Mouse (Mus musculus): ENCODE data around the gene Hemk1.

The Hemk1 gene

DNA sequence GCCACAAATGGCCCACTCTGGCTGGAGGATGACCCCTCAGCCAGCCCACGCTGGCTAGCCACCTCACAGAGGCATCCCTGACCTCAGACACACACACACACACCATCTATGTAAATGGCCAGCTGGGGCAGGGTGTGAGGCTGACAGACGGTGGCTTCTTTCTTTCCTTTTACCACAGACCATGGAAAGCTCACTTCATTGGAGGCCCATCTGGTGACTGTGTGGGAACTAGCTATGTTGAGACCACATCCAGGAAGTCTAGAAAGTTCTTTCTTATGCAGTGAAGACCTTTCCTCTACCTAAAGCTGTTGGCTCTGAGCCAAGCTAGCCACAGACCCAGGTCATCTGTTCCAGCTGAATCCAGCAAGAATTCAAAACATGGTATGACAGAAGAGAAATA lies 4.5 kb downstream of the Hemk1 start:
- TF ChIP-seq GATA4 (IDR thresholded peaks at IDR 0.05; ENCODE audit: insufficient replicate concordance, low read length): no peak

- no peak for TF ChIP-seq GATA4 (IDR thresholded peaks at IDR 0.05; ENCODE audit: insufficient replicate concordance, low read length)
Measured at GRCm38 (mm10) chr9:107330791-107331190, 7.4 kb downstream of the Hemk1 start.

- no peak for TF ChIP-seq GATA4 (IDR thresholded peaks at IDR 0.05; ENCODE audit: insufficient replicate concordance, low read length)
Measured at GRCm38 (mm10) chr9:107327879-107328620, 10.1 kb downstream of the Hemk1 start.

DNA sequence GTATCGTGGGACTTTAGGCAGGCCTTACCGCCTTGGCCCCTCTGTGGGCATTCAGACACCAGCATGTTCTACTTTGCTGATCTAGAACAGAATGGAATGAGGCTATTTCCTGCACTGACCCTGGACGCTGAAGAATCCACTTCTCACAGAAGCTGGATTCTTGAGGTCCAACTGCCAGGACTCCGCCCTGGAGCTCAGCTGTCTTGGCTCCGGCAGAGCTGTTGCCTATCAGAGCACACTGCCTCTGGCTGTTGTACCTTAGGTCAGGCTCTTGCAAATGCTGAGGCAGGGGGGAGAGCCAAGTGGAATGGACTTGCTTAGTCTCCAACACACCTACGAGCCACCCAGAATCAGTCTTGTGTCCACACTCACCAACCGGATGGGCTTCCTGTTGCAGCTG lies 12.2 kb downstream of the Hemk1 start:
- TF ChIP-seq GATA4 (IDR thresholded peaks at IDR 0.05; ENCODE audit: insufficient replicate concordance, low read length): no peak

GRCm38 (mm10) chr9:107324799-107325561 lies 13.2 kb downstream of the Hemk1 start:
- no peak for TF ChIP-seq GATA4 (IDR thresholded peaks at IDR 0.05; ENCODE audit: insufficient replicate concordance, low read length)

GRCm38 (mm10) chr9:107323558-107323957 lies 14.6 kb downstream of the Hemk1 start:
- peak; percentile 60; the same call in 1 of the 2 replicates for TF ChIP-seq GATA4 (IDR thresholded peaks at IDR 0.05; ENCODE audit: insufficient replicate concordance, low read length)

DNA sequence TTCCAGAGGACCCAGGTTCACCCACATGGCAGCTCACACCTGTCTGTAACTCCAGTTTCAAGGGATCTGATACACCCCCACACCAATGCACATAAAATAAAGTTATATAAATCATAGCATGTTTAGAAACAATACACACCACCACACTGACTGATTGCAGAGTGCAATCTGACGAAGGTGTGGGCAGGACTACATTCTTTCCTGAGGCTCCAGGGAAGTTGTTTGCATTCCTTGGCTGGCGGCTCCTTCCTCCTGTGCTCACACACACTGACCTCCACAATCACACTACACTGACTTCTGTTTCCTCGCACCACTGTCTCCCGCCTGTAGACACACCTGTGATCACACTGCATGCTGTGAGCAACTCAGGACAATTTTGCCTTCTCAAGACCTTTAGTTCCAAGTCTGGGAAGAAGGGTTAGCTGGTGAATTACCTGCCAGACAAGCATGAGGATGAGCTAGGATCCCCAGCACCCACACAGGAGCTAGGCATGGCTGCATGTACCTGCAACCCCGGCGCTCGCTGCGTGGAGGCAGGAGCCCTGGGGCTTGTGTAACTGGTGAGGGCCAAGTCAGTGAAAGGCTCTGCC lies 15.6 kb downstream of the Hemk1 start:
- TF ChIP-seq GATA4 (IDR thresholded peaks at IDR 0.05; ENCODE audit: insufficient replicate concordance, low read length): no peak

DNA sequence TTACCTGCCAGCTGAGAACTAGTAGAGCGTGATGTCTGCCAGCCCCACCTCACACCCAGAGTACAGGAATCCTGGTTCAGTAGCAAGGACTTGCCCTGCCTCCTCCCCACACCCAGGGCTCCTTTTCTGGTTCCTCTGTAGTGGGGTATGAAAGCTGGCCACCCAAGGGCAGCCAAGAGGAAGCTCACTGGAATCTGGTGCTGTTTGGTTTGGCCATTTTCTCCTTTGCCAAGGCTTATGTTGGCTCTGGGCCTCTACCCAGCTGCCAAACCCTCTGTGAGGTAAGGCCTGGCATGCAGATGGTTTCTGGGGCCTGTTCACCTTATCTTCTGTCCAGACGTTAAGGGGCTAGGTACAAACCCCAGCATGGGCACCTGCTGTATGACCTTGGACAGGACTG lies 22.4 kb downstream of the Hemk1 start:
- TF ChIP-seq GATA4 (IDR thresholded peaks at IDR 0.05; ENCODE audit: insufficient replicate concordance, low read length): no peak

GRCm38 (mm10) chr9:107313926-107314325 lies 24.2 kb downstream of the Hemk1 start:
- TF ChIP-seq GATA4 (IDR thresholded peaks at IDR 0.05; ENCODE audit: insufficient replicate concordance, low read length): no peak

DNA sequence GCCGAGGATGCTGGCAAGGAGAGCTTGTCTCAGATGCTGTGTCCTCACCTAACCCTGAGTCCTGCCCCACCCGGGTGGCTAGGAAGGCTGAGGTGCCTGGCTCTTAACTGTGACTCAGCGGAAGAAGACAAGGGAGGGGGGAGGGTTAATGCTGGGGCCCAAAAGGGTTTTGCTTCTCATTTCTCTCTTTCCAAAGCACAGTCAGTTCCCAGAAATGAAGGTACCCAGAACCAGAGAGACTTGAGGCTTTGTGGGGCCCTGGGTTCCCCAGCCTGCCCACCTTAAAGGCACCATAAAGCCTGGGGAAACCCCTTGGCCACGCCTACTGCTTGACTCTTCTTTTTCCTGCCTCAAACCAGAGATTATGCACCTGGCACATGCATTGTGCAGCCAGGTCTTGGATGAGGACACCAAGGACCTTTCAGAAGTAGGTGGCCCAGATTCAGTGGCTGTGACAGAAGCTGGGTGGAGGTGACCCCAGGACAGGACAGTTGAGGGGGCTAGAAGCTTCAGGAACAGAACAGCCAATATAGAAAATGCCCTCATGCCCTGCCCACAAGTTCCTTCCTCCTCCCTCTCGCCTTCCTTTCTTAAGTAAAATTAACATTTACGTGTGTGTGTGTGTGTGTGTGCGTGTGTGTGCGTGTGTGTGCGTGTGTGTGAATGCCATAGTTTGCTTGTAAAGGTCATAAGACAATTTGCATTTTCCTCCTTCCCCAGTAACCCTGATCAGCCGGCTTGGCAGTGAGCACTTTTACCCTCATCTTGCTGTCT lies 25.2 kb downstream of the Hemk1 start:
- no peak for TF ChIP-seq GATA4 (IDR thresholded peaks at IDR 0.05; ENCODE audit: insufficient replicate concordance, low read length)

GRCm38 (mm10) chr9:107309600-107309999 lies 28.6 kb downstream of the Hemk1 start:
- TF ChIP-seq GATA4 (IDR thresholded peaks at IDR 0.05; ENCODE audit: insufficient replicate concordance, low read length): no peak

DNA sequence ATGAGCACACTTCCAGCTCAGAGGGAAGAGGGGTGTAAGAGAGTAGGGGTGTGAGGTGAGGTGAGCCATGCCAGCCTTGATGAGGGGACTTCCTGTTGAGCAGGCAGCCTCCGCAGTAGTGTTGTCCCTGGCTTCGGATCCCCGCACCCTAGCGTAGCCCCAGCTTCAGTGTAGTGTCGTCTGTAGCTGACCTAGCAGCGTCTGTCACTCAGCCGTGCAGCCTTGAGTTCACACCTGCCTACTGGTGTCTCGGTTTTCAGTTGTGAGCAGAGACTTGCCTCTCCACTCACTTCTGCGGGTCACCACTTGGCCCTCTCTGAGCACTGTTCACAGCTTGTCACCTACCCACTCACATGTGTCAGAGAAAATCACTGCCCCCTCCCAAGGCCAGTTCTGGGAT lies 29.0 kb downstream of the Hemk1 start:
- TF ChIP-seq GATA4 (IDR thresholded peaks at IDR 0.05; ENCODE audit: insufficient replicate concordance, low read length): no peak

DNA sequence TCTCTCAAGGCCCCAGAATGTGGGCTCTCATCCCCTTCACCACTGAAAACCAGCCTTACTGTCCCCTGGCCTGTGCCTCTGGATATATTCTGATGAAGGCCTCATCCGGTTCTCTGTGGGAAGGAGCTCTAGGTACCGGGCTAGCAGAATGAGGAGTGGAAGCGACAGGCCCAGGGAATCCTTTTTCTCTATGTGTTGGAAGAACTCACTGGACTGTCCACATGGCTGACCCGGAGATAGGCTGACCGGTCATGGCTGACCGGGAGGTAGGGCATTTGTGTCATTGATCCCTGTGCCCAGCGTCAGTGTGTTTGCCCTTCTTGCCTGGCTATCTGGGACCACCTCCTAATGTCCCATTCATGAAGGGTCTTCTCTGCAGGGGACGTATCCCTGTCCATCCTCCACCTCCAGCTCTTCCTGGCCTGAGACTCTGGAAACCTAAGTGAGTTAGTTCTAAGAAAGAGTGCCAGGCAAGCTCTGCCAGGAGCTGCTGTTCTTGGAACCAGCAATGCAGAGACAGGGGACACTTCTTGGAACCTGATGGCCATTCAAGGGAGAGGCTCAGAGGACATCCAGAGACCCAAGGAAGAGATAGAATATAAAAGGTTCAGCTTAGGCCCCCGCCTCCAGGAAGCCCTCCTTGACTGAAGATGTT lies 29.7 kb downstream of the Hemk1 start:
- TF ChIP-seq GATA4 (IDR thresholded peaks at IDR 0.05; ENCODE audit: insufficient replicate concordance, low read length): no peak

GRCm38 (mm10) chr9:107307886-107308285 lies 30.3 kb downstream of the Hemk1 start:
- TF ChIP-seq GATA4 (IDR thresholded peaks at IDR 0.05; ENCODE audit: insufficient replicate concordance, low read length): no peak

Data from liver, adult (tissue).